Mouse (Mus musculus) kidney, adult 2 months (tissue): ENCODE results near the gene Bst2.

Experiments used
- CTCF ChIP-seq: fragments of 200-500 bp; conservative IDR thresholded peaks from 2 replicates; pipeline ENCODE4 v1.5.1; 2011; ENCODE audit warnings: low read depth, mild to moderate bottlenecking, control low read depth, low read length, moderate library complexity, mixed read lengths; ENCODE audit not compliant: insufficient read depth, insufficient read length
- POLR2A ChIP-seq: fragments of 200-500 bp; IDR thresholded peaks from one replicate; pipeline ENCODE4 v1.6.1; 2011; ENCODE audit warnings: low read depth, low read length, control low read depth

DNA sequence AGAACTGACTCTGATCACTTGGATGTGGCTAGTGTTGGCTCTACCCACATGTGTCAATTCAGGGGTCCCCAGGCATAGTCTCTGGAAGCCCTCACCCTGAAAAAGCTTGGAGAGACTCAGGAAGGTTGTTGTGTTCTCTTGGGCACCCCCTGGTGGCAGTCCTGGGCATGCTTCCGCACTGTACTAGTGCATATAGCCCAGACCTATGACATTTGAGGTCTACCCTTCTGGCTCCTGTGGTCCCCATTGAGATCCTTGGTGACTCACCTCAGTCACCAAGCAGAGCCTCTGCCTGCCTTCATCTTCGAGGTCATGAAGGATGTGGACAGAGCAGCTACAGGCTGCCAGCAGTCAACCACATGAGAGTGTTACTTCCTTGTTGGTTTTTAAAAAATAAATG lies 49.6 kb upstream of the Bst2 start:
- TF ChIP-seq POLR2A: no peak
- TF ChIP-seq CTCF: peak; percentile 69
